Mouse (Mus musculus): ENCODE measurements around the gene Fezf1. TPM values are rescaled to one million over a fixed set of nuclear protein-coding genes. Genes with fewer than 3 reads are reported as not detected.
A peak's percentile ranks its signal among the peaks of the same experiment; 100 is the strongest.

Gene Fezf1
- total RNA-seq, 2 experiments from 2014 or later, result 0.12 TPM; not detected in 1

DNA sequence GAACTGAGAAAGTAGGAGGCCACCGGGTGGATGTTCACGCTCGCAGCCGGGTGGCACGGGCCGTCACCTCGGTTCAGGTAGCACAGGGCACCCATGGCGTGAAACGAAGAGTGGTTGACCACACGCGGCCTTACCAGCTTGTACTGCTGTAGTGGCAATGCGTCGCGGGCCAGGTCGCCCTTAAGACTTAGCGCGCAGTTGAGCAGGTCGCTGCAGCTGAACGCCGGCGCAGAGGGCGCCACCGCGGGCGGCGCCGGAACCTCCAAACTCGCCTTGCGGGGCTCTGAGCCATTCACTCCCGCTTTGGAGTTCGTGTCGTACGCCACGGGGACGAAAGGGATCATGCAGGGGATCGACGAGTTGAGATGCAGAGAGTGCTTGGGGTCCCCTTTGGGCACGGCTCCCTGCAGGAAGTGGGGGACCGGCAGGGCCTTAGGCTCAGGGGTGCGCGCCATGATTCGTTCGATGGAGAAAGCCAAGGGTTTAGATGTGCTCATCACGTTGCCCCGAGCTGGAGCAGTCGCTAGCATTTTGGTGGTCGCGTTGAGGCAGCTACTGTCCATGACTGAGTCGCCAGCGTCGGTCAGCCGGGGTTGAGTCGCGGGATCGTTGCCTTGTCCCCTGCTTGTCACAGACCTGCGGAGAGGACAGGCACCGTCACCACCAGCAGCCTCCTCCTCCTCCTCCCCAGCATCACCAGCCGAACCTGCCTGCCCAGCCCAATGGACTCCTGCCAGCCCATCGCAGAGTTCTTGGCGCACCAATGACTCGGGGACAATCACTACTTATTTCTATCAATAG lies 450 bp downstream of the Fezf1 start:
- ATAC-seq (replicated peaks; ENCODE audit: poor library complexity), result peak; percentile 33

- ATAC-seq (replicated peaks; ENCODE audit: poor library complexity), result no peak
These were observed 1.2 kb downstream of the Fezf1 start for GRCm38 (mm10) chr6:23246790-23247511.

GRCm38 (mm10) chr6:23246061-23246789 lies 1.9 kb downstream of the Fezf1 start:
- no peak for ATAC-seq (replicated peaks; ENCODE audit: poor library complexity)

GRCm38 (mm10) chr6:23245545-23246011 lies 2.6 kb downstream of the Fezf1 start:
- ATAC-seq (replicated peaks; ENCODE audit: poor library complexity), result no peak

GRCm38 (mm10) chr6:23245121-23245520 lies 3.0 kb downstream of the Fezf1 start:
- ATAC-seq (replicated peaks; ENCODE audit: poor library complexity), result no peak

GRCm38 (mm10) chr6:23243821-23244760 lies 4.1 kb downstream of the Fezf1 start:
- no peak for ATAC-seq (replicated peaks; ENCODE audit: poor library complexity)

- no peak for ATAC-seq (replicated peaks; ENCODE audit: poor library complexity)
These were observed 36.7 kb downstream of the Fezf1 start for GRCm38 (mm10) chr6:23211499-23211898.

DNA sequence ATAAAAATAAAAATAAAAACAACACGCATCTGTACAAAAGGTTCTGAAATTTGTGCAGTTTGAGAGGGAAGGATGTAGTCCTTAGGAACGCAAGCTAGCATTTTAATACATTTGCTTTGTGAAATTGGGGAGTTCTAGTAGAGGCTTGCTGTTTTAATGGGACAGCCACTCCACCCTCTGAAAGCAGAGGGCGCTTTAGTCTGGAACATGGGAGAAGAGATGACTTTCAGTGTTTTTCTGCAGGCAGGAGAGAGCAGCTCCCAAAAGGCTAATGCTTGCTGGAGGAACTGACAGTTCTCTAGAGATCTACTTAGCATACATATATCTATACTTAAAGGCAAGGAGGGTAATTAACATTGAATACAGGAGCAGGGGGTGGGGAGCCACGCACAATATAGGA lies 40.4 kb downstream of the Fezf1 start:
- ATAC-seq (replicated peaks; ENCODE audit: poor library complexity), result no peak

DNA sequence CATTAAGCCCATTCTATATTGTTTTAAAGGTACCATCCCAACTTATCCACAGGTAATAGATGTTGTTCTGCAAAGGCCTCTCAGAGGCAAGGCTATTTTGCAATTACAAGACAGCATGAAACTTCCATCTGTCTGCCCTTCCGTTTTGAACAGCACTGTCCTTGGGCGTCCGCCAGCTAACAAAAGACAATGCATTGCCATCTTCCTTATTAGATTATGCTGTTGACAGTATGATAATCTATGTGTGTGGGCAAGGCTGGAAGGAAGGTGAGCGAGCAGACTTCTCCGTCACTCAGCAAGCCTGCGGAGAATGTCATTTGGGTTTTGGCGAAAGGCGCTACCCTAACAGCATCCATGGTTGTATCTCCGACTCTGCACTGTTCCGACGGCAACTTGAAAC lies 45.5 kb downstream of the Fezf1 start:
- no peak for ATAC-seq (replicated peaks; ENCODE audit: poor library complexity)

Other genes with a start within 250 kb of the Fezf1 start
- 0.20 TPM in 1 of 2 replicates, not detected in the other for gene Aass, start 115.4 kb downstream of the Fezf1 start, total RNA-seq (2015)
- gene Aass, start 115.4 kb downstream of the Fezf1 start, total RNA-seq (2017), result not detected in 2 replicates